Mouse (Mus musculus) gonadal fat pad, adult 2 months (tissue): ENCODE data around the gene Eloa. TPM values are rescaled to one million over a fixed set of nuclear protein-coding genes. Genes with fewer than 3 reads are reported as not detected.

Source experiments
- DNase-seq: peaks from one replicate; pipeline ENCODE4 v3.0.0-alpha.2; 2012; ENCODE audit warnings: low read depth
- polyA plus RNA-seq: library from polyadenylated mRNA; depleted of rRNA; stranded (reverse); fragments of >200 nt; gene quantifications from 2 replicates; pipeline ENCODE4 v1.2.3, GENCODE M21; 2012; rRNA removed

The Eloa gene
- polyA plus RNA-seq, 1 experiment = 17.9 TPM

- DNase-seq = no peak
These were observed 65.7 kb downstream of the Eloa start for GRCm38 (mm10) chr4:135955886-135956285.

- DNase-seq = no peak
These were observed 67.3 kb downstream of the Eloa start for GRCm38 (mm10) chr4:135954241-135954640.

Other genes starting within 250 kb of the Eloa start
- 61.3 and 69.8 TPM in 2 replicates for gene Srsf10, start 166.0 kb downstream of the Eloa start, polyA plus RNA-seq
- 32.1 and 37.5 TPM in 2 replicates for gene Pnrc2, start 147.9 kb downstream of the Eloa start, polyA plus RNA-seq
- gene Cnr2, start 126.4 kb downstream of the Eloa start, polyA plus RNA-seq = 1.4 and 1.7 TPM in 2 replicates
- 111 and 134 TPM in 2 replicates for gene Fuca1, start 101.0 kb downstream of the Eloa start, polyA plus RNA-seq
- 50.5 and 52.5 TPM in 2 replicates for gene Hmgcl, start 75.3 kb downstream of the Eloa start, polyA plus RNA-seq
- gene Gale, start 58.0 kb downstream of the Eloa start, polyA plus RNA-seq = 44.7 and 68.5 TPM in 2 replicates
- gene Lypla2, start 49.1 kb downstream of the Eloa start, polyA plus RNA-seq = 61.8 and 75.3 TPM in 2 replicates
- gene Pithd1, start 34.5 kb downstream of the Eloa start, polyA plus RNA-seq = 44.7 and 48.6 TPM in 2 replicates
- 410 and 531 TPM in 2 replicates for gene Rpl11, start 31.7 kb upstream of the Eloa start, polyA plus RNA-seq
- gene Id3, start 121.7 kb upstream of the Eloa start, polyA plus RNA-seq = 113 and 205 TPM in 2 replicates
- gene E2f2, start 150.6 kb upstream of the Eloa start, polyA plus RNA-seq = 2.0 and 2.4 TPM in 2 replicates
- gene Asap3, start 184.6 kb upstream of the Eloa start, polyA plus RNA-seq = 5.6 and 6.2 TPM in 2 replicates
- 3.1 and 5.1 TPM in 2 replicates for gene Tcea3, start 226.0 kb upstream of the Eloa start, polyA plus RNA-seq